Mouse (Mus musculus): ENCODE measurements around the gene Wrap53.

DNA sequence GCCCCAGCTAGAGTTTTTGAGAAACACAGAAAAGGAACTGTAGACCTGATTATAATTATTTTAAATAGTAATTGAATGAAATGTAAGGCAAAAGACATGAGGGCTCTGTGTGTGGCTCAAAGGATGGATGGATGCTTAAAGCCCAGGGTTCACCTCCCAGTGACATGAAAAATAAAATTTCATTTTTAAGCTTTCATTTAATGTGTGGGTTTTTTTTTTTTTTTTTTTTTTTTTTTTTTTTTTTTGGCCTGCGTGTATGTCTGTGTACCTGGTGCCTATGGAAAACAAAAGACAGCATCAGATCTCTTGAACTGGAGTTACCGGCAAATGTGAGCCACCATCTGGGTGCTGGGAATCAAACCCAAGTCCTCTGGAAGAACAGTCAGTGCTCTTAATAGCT, 39.4 kb downstream of the Wrap53 start:
- no peak for TF ChIP-seq CTCF (IDR thresholded peaks at IDR 0.05; ENCODE audit: control insufficient read depth, insufficient read depth, insufficient replicate concordance, low read depth, low read length)
- TF ChIP-seq POLR2A (IDR thresholded peaks at IDR 0.05; ENCODE audit: control insufficient read depth, low read depth, low read length) = no peak
